Mouse (Mus musculus) megakaryocyte, embryonic 14.5 days (primary cell): ENCODE measurements at regions not wholly inside any gene's neighbourhood (a gene's known extent, or its start where the extent isn't known, plus 50 kb on each side); places are given as distances from the start of the nearest gene placed in this dataset.

Experiments
- H3K27me3 ChIP-seq: replicated peaks from 2 replicates; pipeline ENCODE3; 2012; ENCODE audit warnings: inconsistent platforms
- H3K36me3 ChIP-seq: replicated peaks from 2 replicates; pipeline ENCODE3; 2012; ENCODE audit warnings: low read length, inconsistent platforms, mixed read lengths
- H3K4me1 ChIP-seq: 2 replicates; pipeline ENCODE4 v1.6.1; 2012; ENCODE audit warnings: inconsistent platforms
- H3K4me3 ChIP-seq: replicated peaks from 2 replicates; pipeline ENCODE3; 2012; ENCODE audit warnings: moderate library complexity, mild to moderate bottlenecking, inconsistent platforms
- H3K9me3 ChIP-seq: 2 replicates; pipeline ENCODE4 v1.6.1; 2012; ENCODE audit warnings: inconsistent platforms
- FLI1 ChIP-seq: IDR thresholded peaks from 2 replicates; pipeline ENCODE4 v1.6.1; 2012; ENCODE audit warnings: low read length, inconsistent platforms, mixed read lengths
- GATA1 ChIP-seq: IDR thresholded peaks from 3 replicates; pipeline ENCODE4 v1.6.1; 2012; ENCODE audit warnings: mixed read lengths, low read length, inconsistent platforms, borderline replicate concordance

DNA sequence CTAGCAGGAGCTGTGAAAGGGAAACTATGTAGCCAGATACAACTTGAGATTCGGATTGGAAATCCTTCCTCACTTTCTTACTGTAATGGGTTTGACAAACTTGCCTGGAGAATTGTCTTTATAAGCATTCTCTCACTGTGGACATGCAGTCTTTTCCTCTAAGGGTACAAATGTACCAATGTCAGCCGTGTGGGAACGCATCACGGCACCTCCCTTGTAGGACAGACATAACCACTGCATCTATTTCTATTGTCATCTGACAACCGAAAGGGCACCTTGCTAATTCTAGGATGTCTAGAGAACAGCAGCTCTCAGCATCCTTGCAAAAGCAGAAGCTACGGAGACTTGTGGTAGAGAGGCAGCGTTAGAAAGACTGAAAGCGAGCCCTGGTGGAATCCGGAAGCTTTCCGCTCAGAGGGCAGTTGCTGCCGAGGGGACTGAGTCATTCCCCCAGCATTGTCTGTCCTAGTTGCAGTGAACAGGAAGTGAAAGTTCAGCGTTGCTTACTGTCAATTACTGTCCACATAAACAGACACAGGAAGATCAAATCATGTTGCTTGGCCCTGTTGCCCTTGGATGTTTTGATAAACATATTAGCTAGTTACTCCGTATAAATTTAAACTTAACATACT lies 83.5 kb upstream of the Hgf start:
- Histone ChIP-seq H3K36me3 (no peaks in the 10 kb centered on the region), H3K9me3 (no peaks in the 10 kb centered on the region), H3K4me1 (peaks cover 52% of the 10 kb centered on the region), H3K27me3 (no peaks in the 10 kb centered on the region), H3K4me3 (peak overlapping the region; percentile 90)
- TF ChIP-seq FLI1 (no peak), GATA1 (no peak)

DNA sequence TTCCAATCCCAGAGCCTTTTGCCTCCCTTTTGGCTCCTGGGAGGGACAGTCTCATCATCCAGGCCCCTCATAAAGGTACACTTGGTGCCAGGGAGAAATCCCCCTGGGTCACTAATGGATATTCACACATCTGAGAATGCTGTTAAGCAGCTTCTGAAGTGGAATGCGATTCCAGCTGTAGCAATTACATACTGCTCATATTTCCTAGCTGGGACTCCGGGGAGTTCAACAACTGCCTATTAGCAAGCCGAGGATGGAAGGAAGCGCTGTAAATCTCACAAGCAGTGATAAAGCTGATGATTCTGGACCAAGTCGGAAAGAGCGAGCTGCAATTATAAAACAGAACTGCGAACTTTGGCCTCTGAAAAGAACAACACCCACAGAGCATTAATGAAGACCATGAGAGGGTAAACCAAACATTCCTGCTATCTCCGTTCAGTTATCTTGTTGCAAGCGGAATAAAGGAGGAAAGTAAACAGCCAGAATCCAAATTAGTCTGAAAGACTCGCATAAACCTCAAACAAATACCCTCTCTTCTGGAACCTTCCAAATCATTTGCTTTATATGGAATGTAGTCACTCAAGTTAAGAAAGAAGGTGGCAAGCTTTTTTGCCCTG lies 82.8 kb upstream of the Hgf start:
- H3K27me3 ChIP-seq, result no peaks in the 10 kb centered on the region
- TF ChIP-seq GATA1 (no peak), FLI1 (no peak)
- H3K4me1 ChIP-seq, result peaks cover 52% of the 10 kb centered on the region
- H3K4me3 ChIP-seq, result peak overlapping the region; percentile 90
- H3K9me3 ChIP-seq, result no peaks in the 10 kb centered on the region
- no peaks in the 10 kb centered on the region for H3K36me3 ChIP-seq

DNA sequence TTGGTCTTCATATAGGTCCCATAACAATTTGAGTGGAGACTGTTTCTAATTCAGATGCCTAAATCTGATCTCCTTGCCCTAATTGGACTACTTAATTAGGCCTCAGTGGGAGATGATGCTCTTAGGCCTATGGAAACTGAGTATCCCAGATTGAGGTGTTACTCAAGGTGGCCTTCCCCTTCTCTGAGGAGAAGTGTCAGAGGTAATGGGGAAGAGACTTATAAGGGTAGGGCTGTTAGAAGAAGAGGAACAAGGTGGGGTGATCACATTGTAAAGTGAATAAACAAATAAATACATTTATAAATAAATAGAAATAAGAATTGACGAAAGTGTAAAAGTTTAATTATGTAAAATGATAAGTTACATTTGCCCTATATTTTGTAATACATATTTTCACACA lies 65.3 kb upstream of the Hgf start:
- no peaks in the 10 kb centered on the region for H3K4me1 ChIP-seq
- H3K9me3 ChIP-seq, result no peaks in the 10 kb centered on the region
- no peaks in the 10 kb centered on the region for H3K27me3 ChIP-seq
- H3K4me3 ChIP-seq, result no peak overlapping the region
- H3K36me3 ChIP-seq, result no peaks in the 10 kb centered on the region
- no peak for TF ChIP-seq FLI1
- no peak for TF ChIP-seq GATA1

GRCm38 (mm10) chr5:16489803-16490202 lies 63.5 kb upstream of the Hgf start:
- Histone ChIP-seq H3K4me3 (no peak overlapping the region), H3K36me3 (no peaks in the 10 kb centered on the region), H3K9me3 (no peaks in the 10 kb centered on the region), H3K4me1 (no peaks in the 10 kb centered on the region), H3K27me3 (no peaks in the 10 kb centered on the region)
- TF ChIP-seq FLI1 (no peak), GATA1 (no peak)

- no peak overlapping the region for H3K4me3 ChIP-seq
- TF ChIP-seq GATA1, result no peak
- TF ChIP-seq FLI1, result no peak
- no peaks in the 10 kb centered on the region for H3K4me1 ChIP-seq
- H3K36me3 ChIP-seq, result no peaks in the 10 kb centered on the region
- no peaks in the 10 kb centered on the region for H3K27me3 ChIP-seq
- no peaks in the 10 kb centered on the region for H3K9me3 ChIP-seq
Measured at GRCm38 (mm10) chr5:16499891-16500290, 53.4 kb upstream of the Hgf start.
